Mouse (Mus musculus): ENCODE measurements around the gene Mical2.

Mical2 gene

DNA sequence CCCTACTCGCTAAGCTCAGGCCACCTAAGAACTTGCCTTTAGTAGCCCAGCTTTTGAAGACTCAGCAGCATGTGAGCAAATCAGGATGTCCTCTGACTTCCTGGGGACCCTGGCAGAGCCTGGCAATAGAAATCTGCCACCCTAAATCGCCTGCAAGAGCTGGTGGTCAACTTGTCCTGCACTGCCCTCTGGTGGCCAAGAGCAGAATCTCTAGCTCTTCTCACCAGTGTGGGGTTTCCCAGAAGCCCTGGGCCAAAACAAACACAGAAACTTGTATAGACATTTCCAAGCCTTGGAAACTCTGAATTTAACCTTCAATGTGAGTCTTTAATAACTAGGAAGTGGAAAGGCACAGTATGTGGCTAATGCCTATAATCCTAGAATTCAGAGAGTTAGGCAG lies 143.4 kb downstream of the Mical2 start:
- DNase-seq, result peak; percentile 91

DNA sequence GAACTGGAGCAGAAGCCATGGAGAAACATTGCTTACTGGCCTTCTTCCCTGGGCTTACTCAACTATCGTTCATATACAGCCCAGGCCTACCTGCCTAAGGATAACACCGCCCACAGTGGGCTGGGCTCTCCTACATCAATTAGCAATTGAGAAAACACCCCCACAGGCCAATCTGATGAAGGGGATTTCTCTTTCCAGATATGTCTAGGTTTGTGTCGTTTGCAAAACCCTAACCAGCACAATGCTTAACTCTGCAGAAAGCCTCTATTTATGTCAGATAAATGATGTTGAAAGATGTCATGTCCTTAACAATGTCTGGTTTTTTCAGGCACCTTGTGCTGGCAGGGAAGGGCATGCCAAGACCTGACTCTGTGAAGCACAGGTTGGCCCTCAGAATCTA lies 144.3 kb downstream of the Mical2 start:
- no peak for DNase-seq

DNA sequence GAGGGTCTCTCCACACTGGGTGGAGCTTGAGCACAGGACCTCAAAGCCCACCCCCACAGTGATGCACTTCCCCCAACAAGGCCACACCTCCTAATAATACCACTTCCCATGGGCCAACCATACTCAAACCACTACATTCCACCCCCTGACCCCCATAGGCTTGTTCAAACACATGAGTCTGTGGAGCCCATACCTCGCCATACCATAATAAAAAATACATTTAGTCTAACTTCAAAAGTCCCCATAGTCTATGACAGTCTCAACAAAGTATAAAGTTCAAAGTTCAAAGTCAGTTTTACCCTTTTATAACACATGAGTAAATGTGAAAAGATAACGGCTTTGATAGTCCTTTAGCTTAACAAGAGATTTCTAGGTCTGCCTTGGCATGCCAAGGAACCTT lies 145.7 kb downstream of the Mical2 start:
- DNase-seq, result no peak

DNA sequence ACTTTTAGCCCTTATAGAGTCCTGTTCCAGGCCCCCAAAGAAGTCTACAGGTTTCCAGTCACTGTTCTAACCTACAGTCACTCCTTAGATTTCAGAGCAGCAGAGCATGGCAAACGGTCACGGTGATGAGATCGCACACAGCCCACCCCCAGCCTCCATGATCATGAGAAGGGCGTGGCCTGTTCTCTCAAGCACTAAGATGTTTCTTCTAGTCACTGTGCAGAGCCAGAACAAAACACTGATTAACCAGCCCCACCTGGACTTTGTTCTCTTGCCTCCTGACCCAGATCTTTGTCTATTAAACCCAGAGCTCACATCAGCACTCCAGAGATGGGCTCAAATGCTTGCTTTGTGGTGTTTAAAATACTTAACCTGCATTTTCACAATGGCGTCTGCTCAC lies 148.4 kb downstream of the Mical2 start:
- peak; percentile 88 for DNase-seq

DNA sequence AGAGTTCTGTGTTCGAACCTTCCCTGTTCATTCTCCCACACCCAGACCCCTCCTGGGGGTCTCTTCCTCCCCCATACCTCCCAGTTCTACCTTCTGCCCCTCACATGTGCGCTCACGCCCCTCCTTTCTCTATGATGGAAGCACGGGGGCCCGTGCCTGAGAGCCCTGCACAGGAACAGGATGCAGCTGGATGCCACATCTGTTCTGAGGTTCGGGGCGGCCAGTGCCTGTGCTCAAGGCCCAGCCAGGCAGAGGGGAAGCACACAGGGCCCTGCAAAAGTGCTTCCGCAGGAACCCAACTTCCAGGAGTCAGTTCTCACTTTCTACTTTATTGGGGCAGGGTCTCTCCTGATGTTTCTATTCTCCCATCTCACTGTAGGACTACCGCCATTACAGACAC lies 149.4 kb downstream of the Mical2 start:
- no peak for DNase-seq

DNA sequence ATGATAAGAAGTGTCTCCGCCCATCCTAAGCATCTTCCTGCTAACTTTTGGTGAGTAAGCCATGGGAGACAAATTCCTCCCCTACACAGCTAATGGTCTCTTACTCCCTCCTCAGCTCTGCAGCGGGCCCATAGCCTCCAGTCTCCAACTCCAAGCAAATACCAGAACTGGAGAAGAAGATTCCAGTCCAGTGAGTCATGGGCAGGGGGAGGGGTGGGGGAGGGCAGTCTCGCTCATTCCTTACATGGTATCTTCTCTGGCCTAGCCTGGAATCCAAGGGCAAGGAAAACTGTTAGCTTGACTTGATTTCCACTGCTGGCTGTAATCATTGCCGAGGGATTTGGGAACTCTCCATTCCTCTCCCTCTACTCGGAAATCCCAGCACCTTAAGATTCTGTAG lies 150.2 kb downstream of the Mical2 start:
- peak; percentile 43 for DNase-seq

DNA sequence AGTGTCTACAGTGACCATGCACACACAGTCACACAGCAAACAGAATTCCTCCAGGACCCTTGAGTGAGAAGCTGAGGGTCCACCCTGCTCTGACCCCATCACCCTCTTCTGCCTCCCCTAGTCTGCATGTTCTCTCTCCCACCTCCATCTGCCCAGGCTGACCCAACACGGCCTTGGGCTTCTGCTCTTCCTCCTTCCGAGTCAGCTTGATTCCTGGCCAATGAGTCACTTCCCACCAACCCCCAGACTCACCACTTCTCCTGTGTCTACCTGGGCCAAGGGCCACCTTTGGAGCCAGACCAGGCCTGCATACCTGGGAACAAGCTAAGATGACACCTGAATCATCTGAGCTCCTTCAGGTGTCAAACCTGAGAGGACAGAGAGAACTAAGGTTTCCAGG lies 151.0 kb downstream of the Mical2 start:
- DNase-seq, result no peak

DNA sequence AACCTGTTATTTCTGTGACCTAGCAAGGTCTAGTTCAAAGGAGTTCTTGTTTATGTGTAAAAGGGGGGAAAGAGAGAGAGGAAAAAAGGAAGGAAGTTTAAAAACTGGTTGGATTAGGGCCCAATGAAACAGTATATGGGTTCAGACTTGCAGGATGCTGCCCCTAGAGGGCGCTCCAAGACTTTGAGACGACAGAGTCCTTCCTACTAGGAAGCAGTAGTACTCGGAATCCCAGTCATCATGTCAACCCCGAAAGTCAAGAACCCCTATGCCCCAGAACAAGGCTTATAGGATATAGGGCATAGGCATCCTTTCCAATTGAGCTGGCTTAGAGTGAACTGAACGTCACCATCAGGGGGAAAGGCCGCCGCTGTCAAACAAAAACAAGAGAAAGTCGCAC lies 151.7 kb downstream of the Mical2 start:
- peak; percentile 85 for DNase-seq

DNA sequence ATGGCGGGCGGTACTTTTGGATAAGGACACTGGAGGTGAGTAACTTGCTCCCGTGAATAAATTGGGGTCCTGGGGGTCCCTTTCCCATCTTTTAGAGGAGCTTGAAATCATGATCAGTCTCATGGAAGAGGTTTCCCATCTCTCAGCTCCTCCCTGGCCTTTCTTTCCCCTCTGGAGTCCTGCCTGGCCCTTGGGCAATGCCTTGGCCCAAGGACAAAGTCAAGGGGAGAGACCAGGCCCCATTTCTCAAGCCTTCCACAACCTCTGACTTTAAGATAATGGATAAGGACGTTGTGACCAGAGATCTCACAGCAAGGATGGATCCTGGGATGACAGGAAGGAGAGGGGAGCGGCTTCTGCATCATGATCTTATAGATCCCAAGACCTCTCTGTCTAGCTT lies 152.4 kb downstream of the Mical2 start:
- DNase-seq, result no peak

DNA sequence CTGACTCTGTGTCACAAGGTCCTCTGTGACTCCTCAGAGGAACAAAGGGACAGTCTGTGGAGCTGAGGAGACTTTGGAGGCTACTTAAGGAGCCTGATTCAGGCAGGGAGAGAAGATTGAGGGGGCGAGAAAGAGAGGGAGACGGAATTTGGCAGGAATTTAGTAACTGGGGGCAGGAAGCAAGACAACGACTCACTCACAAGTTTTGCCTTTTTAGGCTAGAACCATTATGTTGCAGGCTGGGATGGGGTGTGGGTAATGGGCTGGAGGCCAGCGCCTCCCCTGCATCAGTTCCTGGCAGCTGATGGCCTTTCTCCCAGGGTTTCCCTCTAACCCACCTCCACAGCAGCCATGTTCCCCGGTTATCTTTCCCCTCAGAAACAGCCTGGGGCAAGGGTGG lies 152.8 kb downstream of the Mical2 start:
- DNase-seq, result no peak

DNA sequence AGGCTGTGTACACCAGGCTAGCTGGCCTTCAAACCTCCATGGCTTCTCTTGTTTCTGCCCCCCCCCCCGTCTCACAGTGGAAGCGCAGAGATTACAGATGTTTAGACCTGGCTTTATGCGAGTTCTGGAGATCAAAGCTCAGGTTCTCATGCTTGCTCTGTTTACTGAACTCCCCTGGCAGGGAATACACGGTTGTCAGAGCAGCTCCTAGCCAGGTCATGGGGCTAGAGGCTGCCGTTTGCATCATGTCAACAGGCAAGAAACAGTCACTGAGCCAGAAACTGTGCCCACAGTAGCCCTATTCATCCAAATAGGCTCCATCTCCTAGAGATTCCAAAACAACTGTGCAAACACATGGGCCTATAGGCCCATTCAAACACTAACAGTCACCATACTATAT lies 160.9 kb downstream of the Mical2 start:
- no peak for DNase-seq

DNA sequence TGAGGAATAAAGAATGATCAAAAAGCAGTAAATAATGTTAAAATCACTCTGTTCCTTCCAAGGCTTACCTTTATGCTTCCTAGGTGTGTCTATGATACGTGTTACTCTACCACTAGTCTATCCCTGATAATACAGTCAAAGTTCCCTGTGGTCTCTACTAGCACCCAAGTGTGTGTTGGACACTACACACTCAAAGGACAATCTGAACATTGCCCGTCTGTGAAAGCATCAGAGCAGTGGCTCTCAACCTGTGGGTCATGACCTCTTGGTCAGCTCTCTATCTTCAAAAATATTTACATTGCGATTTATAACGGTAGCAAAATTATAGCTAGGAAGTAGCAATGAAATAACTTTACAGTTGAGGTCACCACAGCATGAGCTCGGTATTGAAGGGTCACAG lies 162.2 kb downstream of the Mical2 start:
- no peak for DNase-seq

DNA sequence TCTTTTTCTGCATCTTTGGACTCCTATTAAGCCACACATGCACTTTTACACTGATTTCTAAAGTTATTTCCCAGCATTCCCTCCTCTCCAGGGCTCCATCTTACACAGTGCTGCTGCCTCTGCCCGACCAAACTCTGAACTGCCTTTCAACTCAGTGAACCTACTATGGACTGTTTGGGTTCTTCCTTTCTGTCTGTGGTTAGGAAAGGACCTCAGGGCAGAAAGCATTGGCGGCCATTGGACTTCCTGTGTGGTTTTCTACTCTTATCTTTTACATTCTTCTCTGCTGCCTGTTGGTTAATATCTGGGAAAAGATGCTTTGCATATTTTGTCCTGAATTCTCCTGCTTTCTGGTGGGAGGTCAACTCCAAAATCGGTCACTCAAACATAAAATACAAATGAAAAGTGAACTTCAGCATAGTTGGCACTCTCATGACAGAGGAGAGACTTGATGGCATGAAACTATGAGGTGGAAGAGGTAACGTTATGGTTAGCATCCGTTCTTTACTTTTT lies 162.8 kb downstream of the Mical2 start:
- no peak for DNase-seq

DNA sequence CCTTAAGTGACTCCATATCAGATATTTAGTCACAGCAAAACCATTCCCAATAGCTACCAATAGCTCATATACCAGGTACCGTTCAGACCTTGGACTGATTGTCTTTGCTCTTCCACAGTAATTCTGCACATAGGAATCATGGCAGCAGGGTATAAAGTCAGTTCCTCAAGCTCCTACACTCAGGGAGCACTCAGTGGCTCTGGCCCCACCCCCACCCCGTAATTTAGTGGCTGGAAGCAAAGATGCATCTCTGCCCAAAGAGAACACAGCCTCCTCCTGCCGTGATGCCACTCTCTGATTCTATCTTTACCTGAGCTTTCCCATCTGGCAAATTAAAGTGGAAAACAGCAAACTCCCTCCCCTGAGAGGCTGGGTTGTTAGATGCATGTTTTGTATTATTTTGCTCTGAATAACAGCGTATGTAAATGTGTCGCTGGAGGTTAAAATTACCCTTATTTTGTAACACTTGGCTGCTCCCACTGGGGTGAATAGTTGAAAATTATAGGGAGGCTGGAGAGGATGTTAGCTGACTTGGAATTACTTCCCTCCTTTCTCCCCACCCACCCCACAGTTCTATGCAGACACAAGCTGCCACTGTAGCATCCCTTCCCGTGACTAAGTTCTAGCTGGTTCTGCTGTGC lies 164.1 kb downstream of the Mical2 start:
- DNase-seq, result no peak

DNA sequence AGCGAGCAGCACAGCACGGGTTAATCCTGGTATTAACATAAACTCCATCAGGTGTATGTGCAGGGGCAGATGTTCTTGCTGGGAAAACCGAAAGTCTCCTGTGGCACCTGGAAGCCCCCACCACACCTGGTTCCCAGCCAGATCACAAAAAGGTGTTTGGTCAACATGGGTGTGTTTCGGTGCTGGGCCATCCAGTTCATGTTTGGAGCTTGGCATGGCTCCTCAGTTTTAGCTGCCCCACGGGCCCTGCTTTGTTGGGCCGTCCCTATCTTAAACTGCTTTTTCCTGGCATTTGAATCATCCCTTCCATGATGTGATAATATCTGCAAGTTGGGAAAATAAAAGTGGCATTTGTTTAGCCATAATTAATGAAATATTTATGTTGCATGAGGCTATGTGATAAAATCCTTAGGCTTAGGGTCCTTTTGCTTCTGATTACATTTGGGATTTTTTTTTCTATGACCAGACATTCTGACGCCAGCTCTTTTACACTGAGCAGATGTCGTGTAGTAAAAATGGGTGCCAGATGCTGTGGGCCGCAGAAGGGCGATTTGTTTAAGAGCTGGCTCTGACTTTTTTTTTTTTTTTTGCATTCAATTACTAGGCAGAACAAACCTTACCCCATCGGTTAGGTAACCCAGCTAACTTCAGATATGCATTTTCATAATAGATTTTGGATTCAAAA lies 164.7 kb downstream of the Mical2 start:
- no peak for DNase-seq

DNA sequence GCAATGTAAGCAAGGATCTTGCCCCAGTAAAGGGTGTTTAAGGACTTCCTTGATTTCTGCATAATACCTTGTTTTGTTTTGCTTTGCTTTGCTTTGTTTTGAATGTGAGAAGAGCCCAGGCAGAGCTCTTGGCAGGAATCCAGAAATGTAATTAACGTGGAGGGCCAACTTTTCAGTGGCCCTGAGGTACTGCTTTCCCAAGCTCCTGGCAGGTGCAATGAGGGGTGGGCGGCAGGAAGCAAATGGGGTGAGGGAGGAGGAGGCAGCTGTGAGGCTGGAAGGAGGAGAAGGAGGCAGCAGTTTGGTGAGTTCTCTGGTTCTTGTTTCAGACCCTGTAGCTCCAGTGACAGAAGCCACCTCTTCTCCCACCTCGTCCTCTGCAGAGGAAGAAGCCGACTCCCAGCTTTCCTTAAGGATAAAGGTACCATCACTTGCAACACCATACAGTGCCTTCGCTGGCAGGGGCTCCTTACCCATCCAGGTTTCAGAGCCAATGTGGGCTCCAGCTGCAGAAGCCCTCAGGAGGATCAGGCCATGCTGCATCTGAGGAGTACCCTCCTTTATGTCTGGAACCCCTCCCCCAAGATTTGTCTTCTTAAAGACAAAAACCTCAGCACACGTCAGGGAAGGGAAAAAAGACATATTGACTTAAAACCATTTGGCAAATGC lies 165.4 kb downstream of the Mical2 start:
- DNase-seq, result no peak

DNA sequence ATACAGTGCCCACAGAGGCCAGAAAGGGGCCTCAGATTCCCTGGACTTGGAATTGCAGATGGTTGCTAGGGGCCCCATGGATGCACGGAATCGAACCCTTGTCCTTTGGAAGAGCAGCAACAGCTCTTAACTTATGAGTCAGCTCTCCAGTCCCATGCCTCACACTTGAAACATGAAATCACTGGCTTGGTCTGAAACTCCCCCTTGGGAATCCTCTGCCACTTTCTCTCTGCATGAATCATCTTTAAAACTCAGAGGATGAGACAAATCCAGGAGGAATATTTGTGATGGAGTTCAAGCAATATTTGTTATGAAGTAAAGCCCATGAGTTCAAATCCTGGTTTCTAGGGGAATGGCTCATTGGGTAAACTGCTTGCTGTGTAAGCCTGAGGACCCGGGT lies 172.1 kb downstream of the Mical2 start:
- DNase-seq, result no peak

DNA sequence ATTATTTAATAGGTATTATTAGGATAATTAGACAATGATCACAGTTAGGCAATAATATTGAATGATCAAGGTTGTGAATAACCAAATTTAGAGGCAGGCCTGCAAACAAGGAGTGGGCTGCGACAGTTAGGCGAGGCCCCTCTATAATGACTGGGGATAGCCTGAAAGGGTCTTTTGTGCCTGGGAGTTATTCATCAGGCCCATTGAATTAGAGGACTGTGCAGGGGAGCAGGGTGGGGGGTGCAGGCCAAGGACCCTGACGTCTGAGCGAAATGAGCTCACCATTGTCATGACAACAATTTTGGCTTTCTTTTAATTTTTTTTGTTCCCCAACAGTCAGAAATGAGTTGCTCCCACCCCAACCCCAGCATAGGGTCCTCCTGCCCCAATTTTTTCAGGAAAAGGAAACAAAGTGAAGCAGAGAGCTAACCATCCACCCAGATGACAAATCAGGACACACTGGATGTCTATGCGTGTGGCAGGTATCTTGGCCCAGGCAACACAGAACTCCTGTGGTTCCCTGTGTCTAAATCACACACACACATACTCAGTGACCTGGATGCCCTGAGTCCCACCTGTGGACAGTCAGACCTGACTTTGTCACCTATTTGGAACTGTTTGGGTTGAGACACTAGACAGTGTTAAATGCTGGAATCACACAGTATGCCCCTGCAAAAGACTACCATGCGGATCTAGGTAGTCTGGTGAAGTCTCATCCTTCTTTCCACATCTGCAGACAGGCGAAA lies 173.9 kb downstream of the Mical2 start:
- DNase-seq, result no peak

DNA sequence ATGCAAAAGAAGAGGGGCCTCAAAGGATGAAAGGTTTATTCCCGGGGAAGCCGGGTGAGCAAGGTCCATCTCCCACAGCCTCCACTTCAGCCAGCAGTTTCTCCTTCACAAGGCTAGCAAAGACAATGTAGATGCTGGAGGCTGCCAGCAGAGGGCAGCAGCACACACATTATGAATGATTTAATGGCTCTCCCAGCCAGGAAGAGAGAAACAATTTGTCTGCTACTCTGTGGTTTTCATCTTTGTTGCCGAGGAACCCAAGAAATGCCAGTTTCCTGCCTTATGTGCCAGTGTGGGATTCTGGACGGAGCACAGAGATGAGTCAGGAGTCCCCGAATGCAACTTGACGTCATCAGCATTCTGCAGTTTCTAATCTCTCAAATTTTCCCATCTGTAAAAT lies 174.5 kb downstream of the Mical2 start:
- DNase-seq, result peak; percentile 88

DNA sequence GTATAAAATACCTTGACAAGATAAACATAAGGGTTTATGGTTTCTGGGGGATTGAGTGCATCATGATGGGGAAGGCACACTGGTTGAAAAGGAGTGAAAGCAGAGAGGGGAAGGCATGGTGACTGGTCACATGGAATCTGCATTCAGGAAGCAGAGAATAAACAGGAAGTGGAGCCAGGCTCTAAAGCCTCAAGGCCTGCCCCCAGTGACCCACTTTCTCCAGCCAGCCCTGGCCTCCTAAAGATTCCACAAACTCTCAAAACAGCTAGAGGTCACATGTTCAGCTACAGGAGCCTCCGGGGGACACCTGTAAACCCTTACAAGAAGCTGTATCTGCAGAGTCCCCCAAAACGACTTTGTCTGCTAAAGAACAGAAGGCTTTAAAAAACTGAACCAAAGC lies 179.4 kb downstream of the Mical2 start:
- DNase-seq, result peak; percentile 36

DNA sequence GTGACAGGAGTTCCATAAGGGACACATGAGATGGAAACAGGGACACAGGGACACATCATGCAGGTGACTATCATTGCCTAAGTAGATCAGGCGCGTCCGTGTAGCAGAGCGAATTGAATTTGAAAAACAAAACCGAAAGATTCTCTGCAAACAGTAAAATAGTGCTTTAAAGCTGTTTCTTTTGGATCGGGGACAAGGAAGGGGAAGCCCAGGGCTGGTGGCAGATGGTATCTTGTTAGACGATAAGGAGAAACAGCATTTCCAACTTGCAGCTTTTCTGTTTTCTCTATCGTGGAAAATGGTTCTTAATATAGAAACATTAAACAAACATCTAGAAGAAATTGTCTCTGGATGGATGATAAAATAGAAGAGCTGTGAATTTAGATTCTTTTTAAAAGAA lies 179.9 kb downstream of the Mical2 start:
- no peak for DNase-seq

DNA sequence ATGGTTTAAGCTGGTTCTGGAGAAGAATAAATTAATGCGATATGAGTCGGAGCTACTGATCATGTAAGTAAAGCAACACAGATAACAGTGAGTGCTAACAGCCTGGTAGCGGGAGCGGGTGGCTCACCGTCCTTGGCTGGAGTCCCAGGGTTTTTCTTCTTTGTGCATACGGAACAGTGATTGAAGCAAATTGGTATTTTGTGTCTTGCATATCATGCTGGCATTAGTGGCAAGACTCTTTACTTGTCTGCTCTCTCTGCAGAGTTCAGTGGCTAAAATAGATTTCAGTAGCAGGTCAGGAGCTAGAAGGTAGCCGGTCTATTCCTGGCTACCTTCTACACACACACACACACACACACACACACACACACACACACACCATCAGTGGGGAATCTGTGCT lies 181.9 kb downstream of the Mical2 start:
- no peak for DNase-seq

DNA sequence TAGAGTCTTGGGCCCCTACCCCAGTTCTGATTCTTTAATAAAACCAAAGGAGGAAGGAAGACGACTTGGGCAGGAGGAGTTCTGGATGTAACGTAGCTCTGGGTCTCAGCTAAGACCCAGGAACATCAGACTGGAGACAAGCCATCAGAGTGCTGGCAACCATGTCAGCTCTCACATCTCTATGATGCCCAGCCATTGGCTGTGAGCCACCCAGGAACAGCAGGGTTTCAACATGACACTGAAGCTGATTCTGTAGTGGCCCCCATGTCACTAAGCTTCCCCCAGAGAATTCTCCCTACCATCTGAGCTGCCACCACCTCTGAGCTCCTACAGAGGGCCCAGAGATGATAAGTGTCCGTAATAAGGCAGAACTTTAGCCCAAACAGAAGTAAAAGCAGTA lies 184.3 kb downstream of the Mical2 start:
- DNase-seq, result no peak

DNA sequence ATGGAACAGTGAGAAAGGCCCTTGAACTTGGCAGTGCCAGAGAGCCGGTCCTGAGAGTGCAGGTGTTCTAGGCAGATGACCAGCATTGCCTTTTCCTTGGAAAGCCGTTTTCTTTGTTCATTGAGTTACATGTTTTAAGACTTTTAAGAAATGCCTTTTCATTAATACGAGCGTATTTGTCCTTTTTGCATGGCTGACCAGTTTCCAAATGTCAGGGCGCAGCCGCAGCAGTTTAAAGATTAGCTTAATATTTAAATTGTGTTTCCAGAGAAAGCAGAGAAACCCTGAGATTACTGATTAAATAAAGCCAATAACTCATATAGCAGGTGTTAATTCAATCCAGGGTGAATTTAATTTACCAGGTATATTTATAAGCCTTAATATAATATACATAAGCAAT lies 187.6 kb downstream of the Mical2 start:
- DNase-seq, result no peak
